Comparison of ENCODE assay signal across 19 mouse cellular contexts in the genomic region with DNA sequence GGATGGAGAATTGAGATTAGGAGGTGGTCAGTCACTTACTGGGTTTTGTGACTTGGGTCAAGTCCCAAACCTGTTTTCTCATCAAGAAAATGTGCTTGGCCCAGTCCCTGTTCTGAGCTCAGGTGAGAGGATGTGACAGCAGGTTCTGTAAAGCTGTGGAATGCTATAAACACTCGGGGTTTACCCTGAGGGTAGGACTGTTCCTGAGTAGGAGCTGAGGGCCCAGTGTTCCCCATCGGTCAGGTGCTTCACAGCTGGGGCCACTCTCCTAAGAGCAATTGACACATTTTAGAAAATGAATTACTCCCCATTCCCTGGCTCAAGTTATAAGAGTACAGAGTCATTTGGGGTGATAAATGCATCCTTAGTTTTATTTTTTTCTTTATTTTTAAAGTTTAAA.
"Had no signal": no experiment of that assay in that cellular context is flagged by ENCODE, and none has a peak within 500 bp of the region (broad histone marks: within the 10 kb centered on the region; RNA-seq: fewer than 3 reads in every experiment).

No protein-coding gene starts in this region.

- H3K4me3 ChIP-seq: midbrain, embryonic 10.5 days; midbrain, embryonic 12.5 days; myocyte; neural tube, embryonic 13.5 days; neural tube, embryonic 15.5 days had no signal

- H3K9me3 ChIP-seq: midbrain, embryonic 10.5 days; midbrain, embryonic 12.5 days; neural tube, embryonic 13.5 days; neural tube, embryonic 15.5 days had no signal

- H3K9ac ChIP-seq: lung, embryonic 14.5 days; midbrain, embryonic 12.5 days; neural tube, embryonic 13.5 days; neural tube, embryonic 15.5 days had no signal

- ATAC-seq: midbrain, embryonic 16.5 days had no signal

- H3K27ac ChIP-seq: midbrain, embryonic 10.5 days; midbrain, embryonic 12.5 days; neural tube, embryonic 13.5 days; neural tube, embryonic 15.5 days had no signal

- H3K4me2 ChIP-seq: lung, embryonic 14.5 days; midbrain, embryonic 12.5 days; neural tube, embryonic 13.5 days; neural tube, embryonic 15.5 days had no signal

- H3K27me3 ChIP-seq: midbrain, embryonic 12.5 days; neural tube, embryonic 13.5 days; neural tube, embryonic 15.5 days had no signal

- DNase-seq: lung, adult 18-20 months; lung, embryonic 14.5 days; lung, postnatal 10 days; lung, postnatal 4 days; midbrain, embryonic 14.5 days; retina, postnatal 1 day; right cerebral cortex, adult 18-20 months; right cerebral cortex, postnatal 25 days; right cerebral cortex, postnatal 4 days; spleen, adult 18-20 months; thymus, adult 18-20 months; thymus, postnatal 14 days; thymus, postnatal 36 days had no signal

- H3K36me3 ChIP-seq: midbrain, embryonic 10.5 days; midbrain, embryonic 12.5 days had no signal
